Mouse (Mus musculus) olfactory bulb, adult 2 months (tissue): ENCODE measurements around the gene Nit2.

Source experiments
- CTCF ChIP-seq: fragments of 200-500 bp; IDR thresholded peaks from 2 replicates; pipeline ENCODE4 v1.5.1; 2012; ENCODE audit warnings: low read depth, mild to moderate bottlenecking, low read length, moderate library complexity; ENCODE audit not compliant: insufficient read depth
- POLR2A ChIP-seq: fragments of 200-500 bp; IDR thresholded peaks from 2 replicates; pipeline ENCODE4 v1.6.1; 2012; ENCODE audit warnings: mild to moderate bottlenecking, low read depth, low read length, moderate library complexity; ENCODE audit not compliant: insufficient read depth

- TF ChIP-seq CTCF (no peak), POLR2A (no peak)
Measured at GRCm38 (mm10) chr16:57126268-57126667, 40.9 kb downstream of the Nit2 start.
